In the genomic region with DNA sequence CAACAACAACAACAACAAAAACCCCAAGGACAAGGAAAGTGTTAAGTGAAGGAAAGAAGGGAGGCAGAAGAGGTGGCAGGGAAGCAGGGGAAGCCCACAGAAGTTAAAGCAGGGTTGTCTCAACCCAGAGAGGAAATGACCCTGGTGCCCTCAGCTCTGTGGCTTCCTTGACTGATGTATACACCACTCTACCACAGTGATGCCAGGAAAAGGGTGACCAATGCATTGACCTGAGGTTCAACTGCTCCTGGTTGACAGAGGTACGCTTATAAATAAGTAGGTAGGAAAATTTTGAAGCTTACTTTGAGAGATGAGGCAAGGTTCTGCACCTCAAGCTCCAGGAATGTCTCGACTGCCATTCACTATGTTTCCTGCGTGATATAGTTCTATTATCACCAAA, we compare ENCODE assay signal across 40 mouse cellular contexts. TPM values are rescaled to one million over a fixed set of nuclear protein-coding genes. Genes with fewer than 3 reads are reported as not detected.
DNase-seq lines count a peak whose midpoint lies in the region; ATAC-seq lines count a peak whose summit lies in the region.
"Had no signal": no experiment of that assay in that cellular context is flagged by ENCODE, and none has a peak within 500 bp of the region (broad histone marks: within the 10 kb centered on the region; RNA-seq: fewer than 3 reads in every experiment).

No protein-coding gene starts in this region.

- no peak overlapping the region for H3K27ac ChIP-seq in liver, embryonic 11.5 days (ENCODE audit: low read depth, low read length)
- H3K27ac ChIP-seq in hindbrain, embryonic 13.5 days, result no peak overlapping the region
- H3K27ac ChIP-seq: hindbrain, postnatal 0 days; left cerebral cortex, adult 2 months; limb, embryonic 13.5 days; liver, embryonic 12.5 days; midbrain, embryonic 13.5 days had no signal

- no peak overlapping the region for H3K4me3 ChIP-seq in liver, embryonic 11.5 days (ENCODE audit: low read depth, low read length)
- H3K4me3 ChIP-seq in hindbrain, embryonic 13.5 days, result no peak overlapping the region
- H3K4me3 ChIP-seq: erythroblast, embryonic 14.5 days; left cerebral cortex, adult 2 months; limb, embryonic 13.5 days; liver, embryonic 12.5 days; midbrain, embryonic 13.5 days had no signal

- peak; percentile 16 for ATAC-seq in CD4-positive, CD25-positive, alpha-beta regulatory T cell, adult 4 months
- ATAC-seq in granulocyte monocyte progenitor cell, adult 5-6 weeks (replicated peaks; ENCODE audit: poor library complexity, severe bottlenecking), result peak; percentile 51
- peak; percentile 56 for ATAC-seq in megakaryocyte progenitor cell, adult 5-6 weeks (replicated peaks; ENCODE audit: poor library complexity)
- ATAC-seq in liver, embryonic 11.5 days (replicated peaks; ENCODE audit: low FRiP score), result no peak
- ATAC-seq in hindbrain, embryonic 13.5 days (ENCODE audit: low FRiP score), result no peak
- ATAC-seq: forebrain, postnatal 0 days; hindbrain, postnatal 0 days; intestine, postnatal 0 days; liver, embryonic 12.5 days; liver, postnatal 0 days; midbrain, embryonic 13.5 days; Patski had no signal

- H3K27me3 ChIP-seq in liver, embryonic 11.5 days (replicated peaks; ENCODE audit: control insufficient read depth, insufficient read depth, low read length), result no peaks in the 10 kb centered on the region
- H3K27me3 ChIP-seq in hindbrain, embryonic 13.5 days, result no peaks in the 10 kb centered on the region
- H3K27me3 ChIP-seq: limb, embryonic 13.5 days; liver, embryonic 12.5 days; midbrain, embryonic 13.5 days had no signal

- DNase-seq in 416B (ENCODE audit: low read depth), result peak; percentile 83
- no peak for DNase-seq in liver, embryonic 11.5 days (ENCODE audit: low spot score)
- no peak for DNase-seq in left cerebral cortex, adult 8-10 months (ENCODE audit: low spot score in 2 of 2)
- no peak for DNase-seq in frontal cortex, postnatal 10 days (ENCODE audit: low spot score in 2 of 2)
- DNase-seq: adrenal gland, postnatal 25 days; cerebellum, adult 18-20 months; cerebellum, postnatal 10 days; forebrain, postnatal 0 days; gastrocnemius, postnatal 25 days; heart, adult 18-20 months; heart, postnatal 4 days; kidney, postnatal 14 days; liver, postnatal 0 days; lung, postnatal 36 days; right cerebral cortex, postnatal 25 days; spleen, adult 18-20 months had no signal

- 63% methylated on average over 3 of the region's 3 CpGs for WGBS in liver, embryonic 11.5 days
- WGBS in hindbrain, embryonic 13.5 days, result 90% methylated on average over 3 of the region's 3 CpGs

- no peak overlapping the region for H3K9ac ChIP-seq in liver, embryonic 11.5 days (ENCODE audit: low read depth, low read length)
- no peak overlapping the region for H3K9ac ChIP-seq in hindbrain, embryonic 13.5 days
- H3K9ac ChIP-seq: forebrain, postnatal 0 days; limb, embryonic 13.5 days; liver, embryonic 12.5 days; liver, postnatal 0 days; midbrain, embryonic 13.5 days had no signal

- H3K4me2 ChIP-seq in liver, embryonic 11.5 days, result no peak overlapping the region
- H3K4me2 ChIP-seq in hindbrain, embryonic 13.5 days, result no peak overlapping the region
- H3K4me2 ChIP-seq: heart, embryonic 11.5 days; limb, embryonic 13.5 days; liver, embryonic 12.5 days; midbrain, embryonic 13.5 days had no signal

- no peaks in the 10 kb centered on the region for H3K36me3 ChIP-seq in liver, embryonic 11.5 days (ENCODE audit: control insufficient read depth, insufficient read depth, low read length)
- no peaks in the 10 kb centered on the region for H3K36me3 ChIP-seq in hindbrain, embryonic 13.5 days
- H3K36me3 ChIP-seq: limb, embryonic 13.5 days; liver, embryonic 12.5 days; midbrain, embryonic 13.5 days had no signal

- H3K4me1 ChIP-seq in liver, embryonic 11.5 days (replicated peaks; ENCODE audit: control insufficient read depth, insufficient read depth, low read length), result no peaks in the 10 kb centered on the region
- H3K4me1 ChIP-seq in hindbrain, embryonic 13.5 days (replicated peaks), result no peaks in the 10 kb centered on the region

- H3K9me3 ChIP-seq in liver, embryonic 11.5 days (ENCODE audit: control insufficient read depth, low read length), result no peaks in the 10 kb centered on the region
- H3K9me3 ChIP-seq in hindbrain, embryonic 13.5 days, result no peaks in the 10 kb centered on the region
- H3K9me3 ChIP-seq: limb, embryonic 13.5 days; liver, embryonic 12.5 days; midbrain, embryonic 13.5 days had no signal

RNA-seq across cellular contexts. Expression of a gene that starts 24.8 kb away (rescaled TPM):
- polyA plus RNA-seq in CD4-positive, CD25-positive, alpha-beta regulatory T cell, adult 4 months (2017; shearing (Covaris generic)), result 100 to 1,000 TPM; 274 to 291 TPM
- not detected in 2 replicates for total RNA-seq in granulocyte monocyte progenitor cell, adult 5-6 weeks (2014; fragmentation: Nextera tagmentation)
- not detected in 2 replicates for total RNA-seq in granulocyte monocyte progenitor cell, adult 5-6 weeks (2017)
- 0.07 TPM in 1 of 2 replicates, not detected in the other for total RNA-seq in megakaryocyte progenitor cell, adult 5-6 weeks (2015)
- total RNA-seq in megakaryocyte progenitor cell, adult 5-6 weeks (2017), result not detected in 2 replicates
- not detected in 2 replicates for polyA plus RNA-seq in liver, embryonic 11.5 days (2014; fragmentation: Nextera tagmentation; extraction: Ambion mirVana)
- total RNA-seq in left cerebral cortex, adult 8-10 months (2022), result not detected
- not detected in 2 replicates for polyA plus RNA-seq in hindbrain, embryonic 13.5 days (2015; fragmentation: Nextera tagmentation; extraction: Ambion mirVana)
- total RNA-seq: adrenal gland, adult 18-20 months; gastrocnemius, postnatal 25 days; heart, postnatal 4 days; hindbrain, postnatal 0 days; layer of hippocampus, adult 18-20 months; layer of hippocampus, postnatal 14 days; left cerebral cortex, adult 2 months; left cerebral cortex, postnatal 36 days; megakaryocyte-erythroid progenitor cell, adult 5-6 weeks; MEL had no signal
- polyA plus RNA-seq: embryonic facial prominence, embryonic 14.5 days; erythroblast, embryonic 14.5 days; forebrain, embryonic 11.5 days; forebrain, postnatal 0 days; hindbrain, postnatal 0 days; intestine, postnatal 0 days; kidney, embryonic 14.5 days; liver, embryonic 12.5 days; liver, postnatal 0 days; midbrain, embryonic 13.5 days; neural tube, embryonic 11.5 days; Patski; stomach, embryonic 16.5 days had no signal

Comparison
In these comparisons a context has a peak if more than half of its experiments do, and no peak if none do; other contexts are left out.
1. ATAC-seq: peak in CD4-positive, CD25-positive, alpha-beta regulatory T cell, adult 4 months (single experiment), granulocyte monocyte progenitor cell, adult 5-6 weeks (single experiment) and megakaryocyte progenitor cell, adult 5-6 weeks (single experiment); none in liver, embryonic 11.5 days (single experiment) and hindbrain, embryonic 13.5 days (single experiment).